Mouse (Mus musculus) intestine, embryonic 15.5 days (tissue): Measurements from ENCODE around the gene Gm49388. TPM values are rescaled to one million over a fixed set of nuclear protein-coding genes. Genes with fewer than 3 reads are reported as not detected.
A peak's percentile ranks its signal among the peaks of the same experiment; 100 is the strongest.

Source experiments
- ATAC-seq: fragments of 200-750 bp; cut with Nextera tagmentation; 2 replicates; pipeline ENCODE4 v1.8.0; 2017; ENCODE audit warnings: moderate TSS enrichment, moderate library complexity
- H3K27ac ChIP-seq: fragments of 300-500 bp; sonication (generic); 2 replicates; pipeline ENCODE4 v1.5.1; 2015; ENCODE audit warnings: mild to moderate bottlenecking, inconsistent platforms
- H3K27me3 ChIP-seq: fragments of 300-500 bp; sonication (generic); replicated peaks from 2 replicates; pipeline ENCODE4 v1.6.1; 2015; ENCODE audit warnings: inconsistent platforms
- H3K36me3 ChIP-seq: fragments of 300-500 bp; sonication (generic); 2 replicates; pipeline ENCODE4 v1.6.1; 2015; ENCODE audit warnings: inconsistent platforms
- H3K4me1 ChIP-seq: fragments of 300-500 bp; sonication (generic); replicated peaks from 2 replicates; pipeline ENCODE4 v1.6.1; 2015; ENCODE audit warnings: inconsistent platforms
- H3K4me2 ChIP-seq: fragments of 300-500 bp; sonication (generic); replicated peaks from 2 replicates; pipeline ENCODE4 v1.6.1; 2015; ENCODE audit warnings: mild to moderate bottlenecking, inconsistent platforms
- H3K4me3 ChIP-seq: fragments of 300-500 bp; sonication (generic); replicated peaks from 2 replicates; pipeline ENCODE4 v1.5.1; 2015; ENCODE audit warnings: inconsistent platforms
- H3K9ac ChIP-seq: fragments of 300-500 bp; sonication (generic); 2 replicates; pipeline ENCODE4 v1.6.1; 2015; ENCODE audit warnings: inconsistent platforms
- H3K9me3 ChIP-seq: fragments of 300-500 bp; sonication (generic); 2 replicates; pipeline ENCODE4 v1.6.1; 2016; ENCODE audit warnings: inconsistent platforms
- WGBS: fragments of 180-500 bp; shearing (Covaris S2); methylation state at CpG from one replicate; pipeline ENCODE4 v1.1.7; 2015; 5-methylcytosine and 5-hydroxymethylcytosine counted together
- polyA plus RNA-seq: library from polyadenylated mRNA; unstranded; fragments of >200 nt; fragmentation: Nextera tagmentation; extraction: Ambion mirVana; gene quantifications from 2 replicates; pipeline ENCODE4 v1.2.1, GENCODE M21; 2015

Gene Gm49388
- polyA plus RNA-seq, 1 experiment from 2014 or later, result not detected

GRCm38 (mm10) chr7:127813821-127814220, 28.4 kb downstream of the Gm49388 start:
- H3K9me3 ChIP-seq, result no peaks in the 10 kb centered on the region
- H3K4me1 ChIP-seq, result no peaks in the 10 kb centered on the region
- peak; percentile 63; the same call in 1 of the 2 replicates for ATAC-seq
- H3K4me3 ChIP-seq, result no peak overlapping the region
- no peaks in the 10 kb centered on the region for H3K27me3 ChIP-seq
- WGBS, result 72% methylated on average over 4 of the region's 4 CpGs
- no peaks in the 10 kb centered on the region for H3K36me3 ChIP-seq
- peak overlapping the region; percentile 29; the same call in 1 of the 2 replicates for H3K27ac ChIP-seq
- no peak overlapping the region for H3K4me2 ChIP-seq
- H3K9ac ChIP-seq, result no peak overlapping the region

DNA sequence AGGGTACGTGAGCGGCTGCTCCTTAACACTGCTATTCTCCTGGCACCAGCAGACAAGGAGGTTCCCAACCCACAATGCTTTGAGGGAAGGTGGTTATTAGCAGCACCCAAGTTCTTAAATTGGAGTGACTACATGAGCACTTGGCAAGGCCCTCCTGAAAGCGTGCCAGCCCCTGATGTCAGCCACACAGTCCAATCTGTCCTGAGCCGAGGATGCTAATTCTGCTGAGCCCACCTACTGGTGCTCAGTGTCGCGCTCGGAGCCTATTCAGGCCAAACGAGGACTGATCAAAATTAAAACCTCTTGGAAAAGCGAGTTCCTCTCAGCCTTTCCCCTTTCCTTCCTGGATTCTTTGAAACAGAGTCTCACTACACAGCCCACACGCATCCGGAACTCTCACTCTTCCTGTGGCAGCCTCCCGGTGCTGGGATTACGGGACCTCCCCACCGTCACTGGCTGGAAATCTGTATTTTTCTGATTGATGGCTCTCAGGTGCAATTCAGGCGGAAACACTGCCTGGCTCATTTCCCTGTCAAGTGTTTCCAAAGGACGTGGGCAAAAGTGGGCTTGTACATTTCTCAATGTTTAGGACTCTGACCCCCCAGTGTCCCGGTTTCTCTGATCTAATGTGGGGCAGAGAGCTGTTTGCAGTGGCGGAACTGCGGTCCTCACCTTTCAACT, 29.0 kb downstream of the Gm49388 start:
- ATAC-seq, result no peak

DNA sequence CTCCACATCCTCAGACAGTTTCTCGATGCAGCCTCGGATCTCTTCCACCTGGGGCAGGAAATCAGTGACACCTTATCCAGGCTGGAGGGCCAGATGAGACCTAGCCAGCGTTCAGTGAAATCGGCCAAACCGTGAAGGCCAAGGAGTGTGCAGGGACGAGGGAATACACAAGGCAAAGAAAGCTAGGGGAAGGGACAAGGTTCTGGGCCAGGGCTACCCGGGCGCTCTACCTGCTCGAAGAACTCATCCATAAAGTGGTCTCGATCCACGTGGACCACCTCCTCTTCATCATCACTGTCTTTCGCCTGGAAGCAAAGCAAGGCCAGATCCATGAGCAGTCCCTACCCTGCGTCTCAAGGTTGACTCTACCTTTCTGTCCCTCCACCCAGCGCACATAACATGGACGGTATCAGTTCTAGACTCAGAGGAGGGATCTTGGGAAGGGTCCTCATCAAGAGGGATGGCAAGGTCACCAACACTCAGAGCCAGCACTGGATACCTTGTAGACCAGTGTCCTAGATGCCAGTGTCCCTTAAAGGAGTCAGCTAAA, 29.8 kb downstream of the Gm49388 start:
- WGBS, result 89% methylated on average over 15 of the region's 15 CpGs
- no peak overlapping the region for H3K4me3 ChIP-seq
- H3K36me3 ChIP-seq, result no peaks in the 10 kb centered on the region
- H3K4me1 ChIP-seq, result no peaks in the 10 kb centered on the region
- no peak overlapping the region for H3K9ac ChIP-seq
- no peak overlapping the region for H3K4me2 ChIP-seq
- no peak overlapping the region for H3K27ac ChIP-seq
- H3K27me3 ChIP-seq, result no peaks in the 10 kb centered on the region
- no peaks in the 10 kb centered on the region for H3K9me3 ChIP-seq
- no peak for ATAC-seq

More for the DNA sequence above, 29.0 kb downstream of the Gm49388 start:
- H3K27ac ChIP-seq, result peak overlapping the region; percentile 29; the same call in 1 of the 2 replicates
- no peak overlapping the region for H3K4me2 ChIP-seq
- no peak overlapping the region for H3K4me3 ChIP-seq
- 75% methylated on average over 19 of the region's 19 CpGs for WGBS
- no peaks in the 10 kb centered on the region for H3K27me3 ChIP-seq
- H3K36me3 ChIP-seq, result no peaks in the 10 kb centered on the region
- no peaks in the 10 kb centered on the region for H3K9me3 ChIP-seq
- no peak overlapping the region for H3K9ac ChIP-seq
- no peaks in the 10 kb centered on the region for H3K4me1 ChIP-seq

DNA sequence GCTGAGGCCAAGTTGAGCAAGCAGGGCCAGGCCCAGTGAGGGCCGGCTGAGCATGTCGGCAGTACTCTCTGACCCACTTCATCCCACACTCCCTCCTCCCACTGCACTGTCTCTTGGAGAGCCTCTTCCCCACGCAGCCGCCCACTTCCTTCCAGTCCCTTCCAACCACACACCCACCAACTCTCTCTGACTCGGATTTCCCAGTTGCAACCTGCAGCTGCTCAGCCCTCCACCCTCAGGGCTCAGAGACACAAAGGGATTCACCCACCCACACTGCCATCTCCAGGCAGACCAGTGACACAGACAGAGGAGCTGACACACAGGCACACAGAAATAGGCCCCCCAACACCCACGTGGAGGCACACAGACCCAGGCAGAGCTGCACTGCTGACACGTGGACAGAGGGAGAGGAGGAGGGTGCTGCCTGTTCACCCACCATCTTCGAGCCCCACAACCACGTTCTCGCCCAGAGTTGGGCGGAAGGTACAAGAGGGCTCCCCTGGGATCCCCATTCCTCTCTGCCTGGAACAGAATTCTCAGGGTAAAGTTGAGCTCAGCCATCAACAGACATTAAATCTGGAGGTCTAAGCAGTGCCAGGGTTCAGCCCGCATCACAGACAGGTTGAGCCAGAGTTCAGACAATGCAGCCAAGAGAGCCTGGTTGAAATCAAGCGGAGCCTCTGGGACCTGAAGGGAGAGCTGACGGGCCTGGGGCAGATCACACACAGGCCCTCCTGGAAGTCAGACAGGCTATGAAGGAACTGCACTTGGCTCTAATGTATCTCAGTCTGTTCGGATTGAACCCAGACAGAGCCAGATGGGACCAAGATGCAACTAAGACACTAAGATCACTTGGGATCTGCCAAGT, 30.8 kb downstream of the Gm49388 start:
- no peak overlapping the region for H3K9ac ChIP-seq
- peak; percentile 18; the same call in 1 of the 2 replicates for ATAC-seq
- H3K27me3 ChIP-seq, result no peaks in the 10 kb centered on the region
- H3K27ac ChIP-seq, result peak overlapping the region; percentile 10
- no peaks in the 10 kb centered on the region for H3K36me3 ChIP-seq
- no peak overlapping the region for H3K4me3 ChIP-seq
- no peak overlapping the region for H3K4me2 ChIP-seq
- H3K9me3 ChIP-seq, result no peaks in the 10 kb centered on the region
- WGBS, result 54% methylated on average over 15 of the region's 15 CpGs
- H3K4me1 ChIP-seq, result no peaks in the 10 kb centered on the region

- ATAC-seq, result no peak
- no peak overlapping the region for H3K9ac ChIP-seq
- H3K36me3 ChIP-seq, result no peaks in the 10 kb centered on the region
- no peak overlapping the region for H3K27ac ChIP-seq
- no peak overlapping the region for H3K4me3 ChIP-seq
- 0 out of 2 replicates have a peak, but pooled peaks cover 3% of the 10 kb centered on the region for H3K4me1 ChIP-seq
- no peaks in the 10 kb centered on the region for H3K9me3 ChIP-seq
- 79% methylated on average over 7 of the region's 7 CpGs for WGBS
- H3K27me3 ChIP-seq, result no peaks in the 10 kb centered on the region
- no peak overlapping the region for H3K4me2 ChIP-seq
Observed at GRCm38 (mm10) chr7:127817053-127817452, 31.6 kb downstream of the Gm49388 start.

DNA sequence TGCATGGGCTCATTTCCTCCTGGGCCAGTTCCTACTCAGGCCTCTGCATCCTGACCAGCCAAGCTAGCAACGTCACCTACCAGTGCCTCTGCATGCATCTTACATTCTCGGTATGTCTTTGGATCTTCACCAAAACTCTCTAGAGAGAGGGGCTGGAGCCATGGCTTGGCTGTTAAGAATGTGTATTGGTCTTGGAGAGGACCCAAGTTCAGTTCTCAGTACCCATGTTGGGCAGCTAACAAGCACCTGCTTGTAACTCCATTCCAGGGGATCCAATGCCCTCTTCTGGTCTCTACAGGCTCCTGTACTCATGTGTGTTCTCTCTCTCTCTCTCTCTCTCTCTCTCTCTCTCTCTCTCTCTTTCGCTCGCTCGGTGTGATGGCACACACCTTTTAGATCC, 32.4 kb downstream of the Gm49388 start:
- Histone ChIP-seq H3K4me3 (no peak overlapping the region), H3K27me3 (no peaks in the 10 kb centered on the region), H3K9me3 (no peaks in the 10 kb centered on the region), H3K4me2 (no peak overlapping the region), H3K27ac (no peak overlapping the region), H3K9ac (no peak overlapping the region), H3K4me1 (0 out of 2 replicates have a peak, but pooled peaks cover 3% of the 10 kb centered on the region), H3K36me3 (no peaks in the 10 kb centered on the region)
- ATAC-seq, result no peak
- WGBS, result 90% methylated on average over 5 of the region's 5 CpGs

- WGBS, result 53% methylated on average over 13 of the region's 13 CpGs
- Histone ChIP-seq H3K4me3 (no peak overlapping the region), H3K9me3 (no peaks in the 10 kb centered on the region), H3K27ac (0 out of 2 replicates have a peak overlapping the region, but pooled peaks have one; percentile 13), H3K4me2 (no peak overlapping the region), H3K9ac (no peak overlapping the region), H3K27me3 (no peaks in the 10 kb centered on the region), H3K4me1 (peaks cover 7% of the 10 kb centered on the region; the same call in 1 of the 2 replicates), H3K36me3 (no peaks in the 10 kb centered on the region)
- no peak for ATAC-seq
Observed at GRCm38 (mm10) chr7:127820836-127821509, 35.6 kb downstream of the Gm49388 start.

DNA sequence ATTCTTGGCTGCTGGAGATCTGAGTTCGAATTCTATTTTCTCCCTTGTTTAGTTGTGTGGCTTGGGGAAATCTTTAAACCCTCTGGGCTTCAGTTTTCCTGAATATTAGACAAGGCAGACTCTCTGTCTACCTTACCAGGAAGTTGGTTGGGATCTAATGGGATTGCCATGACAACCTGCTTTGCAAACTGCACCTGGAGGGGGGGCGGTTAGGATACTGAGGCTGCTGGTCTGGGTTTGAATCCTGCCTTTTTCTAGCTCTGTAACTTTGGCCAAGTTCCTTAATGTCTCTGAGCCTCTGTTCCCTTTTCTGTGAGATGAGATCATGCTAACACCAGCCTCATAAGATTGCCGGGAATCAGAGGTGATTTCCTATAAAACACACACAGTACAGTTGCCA, 37.1 kb downstream of the Gm49388 start:
- no peak overlapping the region for H3K4me3 ChIP-seq
- no peak overlapping the region for H3K4me2 ChIP-seq
- no peaks in the 10 kb centered on the region for H3K27me3 ChIP-seq
- H3K9me3 ChIP-seq, result no peaks in the 10 kb centered on the region
- peaks cover 7% of the 10 kb centered on the region; the same call in 1 of the 2 replicates for H3K4me1 ChIP-seq
- 92% methylated on average over 3 of the region's 3 CpGs for whole genome bisulfite sequencing
- H3K36me3 ChIP-seq, result no peaks in the 10 kb centered on the region
- H3K9ac ChIP-seq, result no peak overlapping the region
- no peak overlapping the region for H3K27ac ChIP-seq
- no peak for ATAC-seq

DNA sequence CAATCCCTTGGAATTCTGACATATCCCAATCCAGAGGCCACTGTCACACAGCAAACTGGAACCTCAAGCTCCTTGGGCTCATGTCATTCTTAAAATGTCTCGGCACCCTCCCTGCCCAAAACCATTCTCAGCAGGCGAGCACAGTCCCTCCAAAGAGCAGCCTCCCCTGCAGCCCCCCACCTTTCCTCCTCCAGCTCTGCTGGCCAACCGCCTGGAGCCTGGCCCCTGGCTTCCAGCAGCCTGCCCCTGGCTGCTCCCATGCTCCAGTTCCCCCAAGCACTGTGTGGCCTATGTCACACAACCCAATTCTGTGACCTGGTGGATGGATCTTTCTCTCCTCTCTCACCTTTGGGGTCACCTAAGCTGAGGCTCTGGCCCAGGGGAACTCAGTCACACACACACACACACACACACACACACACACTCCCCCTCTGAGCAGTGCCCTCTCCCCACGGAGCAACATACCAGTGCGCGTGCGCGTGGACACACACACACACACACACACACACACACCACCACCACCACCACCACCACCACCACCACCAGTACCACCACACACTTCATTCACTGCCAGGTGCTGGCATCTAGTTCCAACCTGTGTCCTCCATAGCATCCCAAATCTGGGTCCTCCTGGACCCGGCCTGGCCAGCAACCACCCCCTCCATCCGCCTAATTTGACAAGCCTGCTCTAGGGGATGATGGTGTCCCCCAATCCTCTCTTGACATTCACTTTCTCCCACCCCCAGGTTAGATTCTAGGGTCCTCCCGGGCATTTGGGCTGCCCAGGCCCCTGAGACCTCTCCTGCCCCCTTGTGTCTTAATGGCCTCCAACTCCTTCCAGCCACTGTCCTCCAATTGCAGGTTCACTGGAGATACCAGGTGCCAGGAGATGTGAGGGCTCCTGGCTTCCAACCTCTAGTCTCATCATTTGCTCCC, 38.1 kb downstream of the Gm49388 start:
- Histone ChIP-seq H3K27ac (no peak overlapping the region), H3K27me3 (no peaks in the 10 kb centered on the region), H3K4me2 (peak overlapping the region; percentile 72), H3K4me1 (peaks cover 7% of the 10 kb centered on the region; the same call in 1 of the 2 replicates), H3K4me3 (peak overlapping the region; percentile 56), H3K36me3 (no peaks in the 10 kb centered on the region), H3K9ac (peak overlapping the region; percentile 67; the same call in 1 of the 2 replicates), H3K9me3 (no peaks in the 10 kb centered on the region)
- WGBS, result 66% methylated on average over 11 of the region's 11 CpGs
- ATAC-seq, result peak; percentile 37

DNA sequence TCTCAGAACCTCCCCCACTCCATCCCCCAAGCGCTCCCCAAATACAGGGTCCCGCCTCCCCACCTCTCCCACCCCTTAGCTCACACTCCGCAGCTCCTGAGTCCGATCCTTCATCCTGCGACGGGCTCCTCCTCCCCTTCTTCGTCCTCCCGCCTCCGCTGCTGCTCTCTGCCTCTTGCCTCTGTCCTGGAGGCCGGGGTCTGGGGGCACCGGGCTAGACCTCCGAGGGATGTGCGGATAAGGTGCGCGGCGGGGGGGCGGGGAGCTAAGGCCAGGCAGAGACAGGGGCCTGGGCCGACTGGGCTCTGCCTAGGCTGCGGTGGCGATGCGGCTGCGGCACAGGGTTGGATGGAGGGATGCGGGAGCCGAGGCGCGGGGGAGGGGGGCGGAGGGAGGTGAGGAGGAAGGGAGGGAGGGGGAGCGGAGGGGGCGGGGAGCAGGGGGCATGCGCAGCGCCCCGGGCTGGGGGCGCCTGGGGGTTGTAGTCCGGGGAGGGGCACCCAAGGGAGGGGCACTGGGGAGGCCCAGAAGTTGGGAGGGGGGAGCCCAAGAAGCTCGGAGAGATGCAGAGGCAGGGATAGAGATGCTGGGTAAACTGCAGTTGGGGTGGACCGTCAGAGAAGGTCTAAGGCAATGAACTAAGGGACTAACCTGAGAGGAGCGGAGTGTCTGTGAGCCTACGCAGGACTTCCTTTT, 38.9 kb downstream of the Gm49388 start, which contains the start of the genes Stx4a and Stx1b:
Gene Stx4a, plus strand, starts transcription at position 119 of the 696 bp plus-strand sequence.
Gene Stx1b, minus strand, starts transcription at position 374 of the 696 bp plus-strand sequence.
- no peaks in the 10 kb centered on the region for H3K36me3 ChIP-seq
- peak within 1 kb of the TSS; percentile 56 for H3K4me3 ChIP-seq
- peak; percentile 68 for ATAC-seq
- peak within 1 kb of the TSS; percentile 72 for H3K4me2 ChIP-seq
- H3K27me3 ChIP-seq, result no peaks in the 10 kb centered on the region
- no peak within 1 kb of the TSS for H3K27ac ChIP-seq
- no peaks in the 10 kb centered on the region for H3K9me3 ChIP-seq
- peak within 1 kb of the TSS; percentile 67 for H3K9ac ChIP-seq
- WGBS, result 6% methylated on average over 24 of the region's 38 CpGs
- H3K4me1 ChIP-seq, result peaks cover 7% of the 10 kb centered on the region; the same call in 1 of the 2 replicates
